Mouse (Mus musculus): Measurements from ENCODE around the gene Dok7. TPM values are rescaled to one million over a fixed set of nuclear protein-coding genes. Genes with fewer than 3 reads are reported as not detected.

The Dok7 gene
- total and polyA plus RNA-seq, 2 experiments, result not detected

DNA sequence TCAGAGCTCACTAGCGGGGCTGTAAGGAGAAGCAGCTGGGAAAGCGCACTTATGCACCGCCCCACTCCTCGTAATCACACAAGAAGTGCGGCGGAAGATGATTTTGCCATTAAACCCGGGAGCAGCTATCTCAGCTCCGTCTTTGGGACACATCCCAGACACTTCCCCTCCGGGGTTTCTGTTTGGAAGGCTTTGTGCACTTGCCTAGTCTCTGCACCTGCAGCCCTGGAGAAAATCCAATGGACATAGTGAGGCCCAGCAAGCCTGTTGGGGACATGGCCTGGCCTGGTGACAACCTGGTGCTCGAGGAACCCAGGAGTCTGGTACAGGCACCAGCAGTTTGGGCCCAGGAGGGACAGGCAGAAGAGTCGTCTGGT, 49.3 kb downstream of the Dok7 start:
- no peak for DNase-seq (ENCODE audit: extremely low read depth, low read depth, low spot score)
- H3K79me2 ChIP-seq (ENCODE audit: control insufficient read depth, insufficient read depth, low read length), result peaks cover 10% of the 10 kb centered on the region
- H3K27ac ChIP-seq (replicated peaks; ENCODE audit: insufficient read depth, low read depth, low read length), result no peak overlapping the region
- no peaks in the 10 kb centered on the region; the same call in 1 of the 2 replicates for H3K36me3 ChIP-seq (ENCODE audit: control insufficient read depth, insufficient read depth, low read length)
- H3K4me1 ChIP-seq (ENCODE audit: control insufficient read depth, insufficient read depth, low read length), result peaks cover 7% of the 10 kb centered on the region
- no peak for TF ChIP-seq POLR2A (IDR thresholded peaks at IDR 0.05; ENCODE audit: extremely low read depth, insufficient read depth, low read length)
- TF ChIP-seq CTCF (IDR thresholded peaks at IDR 0.05; ENCODE audit: low read depth, low read length), result no peak
- peak overlapping the region; percentile 87 for H3K4me3 ChIP-seq (ENCODE audit: insufficient read depth, low read depth, low read length)
- peak overlapping the region; percentile 10; the same call in 1 of the 2 replicates for H3K9ac ChIP-seq (ENCODE audit: low read depth, low read length)
- no peaks in the 10 kb centered on the region for H3K27me3 ChIP-seq (ENCODE audit: control insufficient read depth, insufficient read depth, low read length)
- 11% methylated on average over 11 of the region's 11 CpGs for WGBS

DNA sequence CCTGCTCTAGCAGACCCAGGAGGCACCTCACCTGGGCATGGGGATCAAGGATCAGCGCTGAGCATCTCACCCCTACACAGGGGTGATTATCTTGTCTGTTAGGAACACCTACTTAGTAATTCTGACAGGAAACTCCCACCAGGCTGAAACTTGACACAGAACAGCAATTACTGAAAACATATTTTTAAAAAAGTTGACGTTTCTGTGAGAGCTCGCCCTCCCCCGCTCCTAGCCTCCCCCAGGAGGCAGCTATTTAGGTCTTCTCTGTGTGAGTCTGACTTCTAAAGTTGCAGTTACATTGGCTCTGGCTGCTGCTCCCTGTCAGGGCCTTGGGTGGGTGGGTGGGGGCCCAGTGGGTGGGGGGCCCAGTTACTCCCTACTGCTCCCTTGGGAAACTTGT, 55.9 kb downstream of the Dok7 start:
- H3K36me3 ChIP-seq (ENCODE audit: control insufficient read depth, insufficient read depth, low read length), result no peaks in the 10 kb centered on the region
- no peak overlapping the region for H3K4me3 ChIP-seq (ENCODE audit: insufficient read depth, low read depth, low read length)
- H3K4me1 ChIP-seq (ENCODE audit: control insufficient read depth, insufficient read depth, low read length), result no peaks in the 10 kb centered on the region
- no peak for DNase-seq (ENCODE audit: extremely low read depth, low read depth, low spot score)
- H3K79me2 ChIP-seq (ENCODE audit: control insufficient read depth, insufficient read depth, low read length), result no peaks in the 10 kb centered on the region
- H3K9ac ChIP-seq (ENCODE audit: low read depth, low read length), result no peak overlapping the region
- WGBS, result 79% methylated on average over 4 of the region's 4 CpGs
- no peaks in the 10 kb centered on the region for H3K27me3 ChIP-seq (ENCODE audit: control insufficient read depth, insufficient read depth, low read length)
- no peak overlapping the region for H3K27ac ChIP-seq (replicated peaks; ENCODE audit: insufficient read depth, low read depth, low read length)
- TF ChIP-seq POLR2A (IDR thresholded peaks at IDR 0.05; ENCODE audit: extremely low read depth, insufficient read depth, low read length) (no peak), CTCF (IDR thresholded peaks at IDR 0.05; ENCODE audit: low read depth, low read length) (no peak)

DNA sequence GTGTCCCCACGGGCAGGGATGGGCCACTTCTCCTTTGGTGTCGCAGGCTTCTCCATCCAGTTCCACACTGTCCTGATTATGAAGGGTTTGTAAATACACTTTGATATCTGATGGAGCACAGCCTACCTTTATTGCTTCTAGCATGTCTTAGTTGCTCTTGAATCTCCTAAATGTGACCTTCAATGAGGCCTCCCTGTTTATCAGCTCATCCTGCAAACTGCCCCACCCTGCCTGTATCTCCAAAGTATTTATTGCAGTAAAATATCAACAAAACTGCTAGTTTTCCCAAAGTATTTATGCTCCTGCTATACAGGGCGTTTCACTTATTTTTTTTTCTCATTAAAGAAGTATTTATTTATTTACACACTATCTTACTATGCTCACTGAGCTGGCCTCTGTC, 59.4 kb downstream of the Dok7 start:
- Histone ChIP-seq H3K9ac (ENCODE audit: low read depth, low read length) (no peak overlapping the region), H3K79me2 (ENCODE audit: control insufficient read depth, insufficient read depth, low read length) (no peaks in the 10 kb centered on the region), H3K36me3 (ENCODE audit: control insufficient read depth, insufficient read depth, low read length) (no peaks in the 10 kb centered on the region), H3K4me1 (ENCODE audit: control insufficient read depth, insufficient read depth, low read length) (no peaks in the 10 kb centered on the region), H3K4me3 (ENCODE audit: insufficient read depth, low read depth, low read length) (no peak overlapping the region), H3K27me3 (ENCODE audit: control insufficient read depth, insufficient read depth, low read length) (no peaks in the 10 kb centered on the region; the same call in 1 of the 2 replicates), H3K27ac (replicated peaks; ENCODE audit: insufficient read depth, low read depth, low read length) (no peak overlapping the region)
- TF ChIP-seq POLR2A (IDR thresholded peaks at IDR 0.05; ENCODE audit: extremely low read depth, insufficient read depth, low read length) (no peak), CTCF (IDR thresholded peaks at IDR 0.05; ENCODE audit: low read depth, low read length) (no peak)
- 74% methylated on average over 3 of the region's 3 CpGs for WGBS
- DNase-seq (ENCODE audit: extremely low read depth, low read depth, low spot score), result no peak

DNA sequence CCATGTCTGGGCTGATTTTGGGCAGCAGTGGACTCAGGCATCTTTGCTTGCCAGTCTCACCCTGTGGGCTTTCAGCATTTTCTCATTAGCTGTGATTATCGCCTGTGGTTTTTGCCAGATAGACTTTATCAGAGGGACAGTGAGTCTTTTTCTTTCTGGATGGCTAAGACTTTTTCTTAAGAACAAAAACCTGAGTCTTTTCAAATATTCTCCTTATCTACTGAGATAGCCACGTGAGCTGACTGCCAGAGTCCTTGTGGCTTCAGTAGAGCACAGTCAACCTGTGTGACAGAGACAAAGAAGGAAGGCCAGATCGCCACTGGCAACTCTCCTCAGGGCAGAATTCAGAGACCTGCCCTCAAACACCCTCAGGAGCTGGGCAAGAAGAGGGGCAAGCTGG, 61.1 kb downstream of the Dok7 start:
- H3K79me2 ChIP-seq (ENCODE audit: control insufficient read depth, insufficient read depth, low read length), result no peaks in the 10 kb centered on the region
- no peaks in the 10 kb centered on the region for H3K4me1 ChIP-seq (ENCODE audit: control insufficient read depth, insufficient read depth, low read length)
- H3K4me3 ChIP-seq (ENCODE audit: insufficient read depth, low read depth, low read length), result no peak overlapping the region
- no peak for DNase-seq (ENCODE audit: extremely low read depth, low read depth, low spot score)
- WGBS, result 68% methylated on average over 3 of the region's 3 CpGs
- H3K36me3 ChIP-seq (ENCODE audit: control insufficient read depth, insufficient read depth, low read length), result no peaks in the 10 kb centered on the region
- no peak overlapping the region for H3K9ac ChIP-seq (ENCODE audit: low read depth, low read length)
- H3K27me3 ChIP-seq (ENCODE audit: control insufficient read depth, insufficient read depth, low read length), result no peaks in the 10 kb centered on the region; the same call in 1 of the 2 replicates
- no peak overlapping the region for H3K27ac ChIP-seq (replicated peaks; ENCODE audit: insufficient read depth, low read depth, low read length)
- TF ChIP-seq POLR2A (IDR thresholded peaks at IDR 0.05; ENCODE audit: extremely low read depth, insufficient read depth, low read length), result no peak

DNA sequence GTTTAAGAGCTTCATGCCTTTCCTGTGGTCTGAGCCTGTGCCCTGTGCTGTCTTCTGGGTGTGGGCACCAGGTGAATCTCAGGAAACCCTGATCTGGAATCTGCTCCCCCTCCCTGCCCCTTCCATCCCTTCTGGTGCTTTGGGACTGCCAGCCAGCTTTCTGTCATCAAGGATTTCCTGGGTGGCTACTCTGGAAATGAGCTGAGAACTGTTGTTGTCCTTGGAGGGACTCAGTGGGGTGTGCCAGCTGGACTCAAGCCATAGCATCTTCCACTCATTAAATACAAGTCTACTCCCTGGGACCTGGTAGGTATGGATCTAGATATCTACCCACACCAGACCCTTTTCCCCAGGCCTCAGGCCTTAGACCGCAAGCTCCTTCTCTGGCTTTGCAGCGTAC, 61.9 kb downstream of the Dok7 start:
- no peaks in the 10 kb centered on the region; the same call in 1 of the 2 replicates for H3K27me3 ChIP-seq (ENCODE audit: control insufficient read depth, insufficient read depth, low read length)

DNA sequence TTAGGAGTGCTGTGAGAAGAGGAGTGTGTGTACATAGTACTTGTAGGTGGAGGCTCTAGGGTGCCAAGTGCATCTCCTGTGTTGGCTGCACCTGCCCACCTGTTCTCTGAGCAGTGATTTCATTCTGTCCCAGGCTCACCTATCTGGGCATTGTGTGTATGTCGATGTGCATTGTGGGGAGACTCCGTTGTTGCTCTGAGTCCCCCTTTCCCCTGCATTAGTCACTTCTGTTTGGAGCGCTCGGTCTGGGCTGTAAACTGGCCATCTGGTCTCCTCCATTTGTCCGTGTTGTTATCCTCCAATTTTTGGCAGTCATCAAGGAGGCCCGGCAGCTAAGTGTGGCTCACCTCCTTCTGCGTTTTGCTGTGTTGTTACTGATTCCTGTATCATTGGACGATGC, 63.5 kb downstream of the Dok7 start:
- Histone ChIP-seq H3K4me3 (ENCODE audit: insufficient read depth, low read depth, low read length) (no peak overlapping the region), H3K27me3 (ENCODE audit: control insufficient read depth, insufficient read depth, low read length) (no peaks in the 10 kb centered on the region; the same call in 1 of the 2 replicates), H3K27ac (replicated peaks; ENCODE audit: insufficient read depth, low read depth, low read length) (no peak overlapping the region), H3K36me3 (ENCODE audit: control insufficient read depth, insufficient read depth, low read length) (no peaks in the 10 kb centered on the region), H3K4me1 (ENCODE audit: control insufficient read depth, insufficient read depth, low read length) (no peaks in the 10 kb centered on the region), H3K9ac (ENCODE audit: low read depth, low read length) (no peak overlapping the region), H3K79me2 (ENCODE audit: control insufficient read depth, insufficient read depth, low read length) (no peaks in the 10 kb centered on the region)
- no peak for DNase-seq (ENCODE audit: extremely low read depth, low read depth, low spot score)
- TF ChIP-seq CTCF (IDR thresholded peaks at IDR 0.05; ENCODE audit: low read depth, low read length) (no peak), POLR2A (IDR thresholded peaks at IDR 0.05; ENCODE audit: extremely low read depth, insufficient read depth, low read length) (no peak)
- WGBS, result 83% methylated on average over 8 of the region's 8 CpGs

More for the DNA sequence above, 61.9 kb downstream of the Dok7 start:
- no peak for TF ChIP-seq POLR2A (IDR thresholded peaks at IDR 0.05; ENCODE audit: extremely low read depth, insufficient read depth, low read length)
- TF ChIP-seq CTCF (IDR thresholded peaks at IDR 0.05; ENCODE audit: low read depth, low read length), result no peak
- no peak overlapping the region for H3K27ac ChIP-seq (replicated peaks; ENCODE audit: insufficient read depth, low read depth, low read length)
- no peak overlapping the region for H3K9ac ChIP-seq (ENCODE audit: low read depth, low read length)
- no peaks in the 10 kb centered on the region for H3K36me3 ChIP-seq (ENCODE audit: control insufficient read depth, insufficient read depth, low read length)
- no peaks in the 10 kb centered on the region for H3K79me2 ChIP-seq (ENCODE audit: control insufficient read depth, insufficient read depth, low read length)
- DNase-seq (ENCODE audit: extremely low read depth, low read depth, low spot score), result no peak
- 96% methylated on average over 2 of the region's 2 CpGs for WGBS
- H3K4me1 ChIP-seq (ENCODE audit: control insufficient read depth, insufficient read depth, low read length), result no peaks in the 10 kb centered on the region
- H3K4me3 ChIP-seq (ENCODE audit: insufficient read depth, low read depth, low read length), result no peak overlapping the region
